Mouse (Mus musculus) cerebellum, adult 2 months (tissue): ENCODE measurements around the gene Desi1. TPM values are rescaled to one million over a fixed set of nuclear protein-coding genes. Genes with fewer than 3 reads are reported as not detected.

Source experiments
- DNase-seq, 2 experiments: peaks; one replicate each; pipeline ENCODE4 v3.0.0; 2021
- H3K27ac ChIP-seq: fragments of 200-500 bp; 2 replicates; pipeline ENCODE4 v1.5.1; 2012; ENCODE audit warnings: low read length, control low read depth, inconsistent platforms; ENCODE audit not compliant: insufficient read depth
- H3K27me3 ChIP-seq: fragments of 200-500 bp; 2 replicates; pipeline ENCODE4 v1.6.1; 2012; ENCODE audit warnings: inconsistent platforms, mild to moderate bottlenecking, low read length, moderate library complexity; ENCODE audit not compliant: control insufficient read depth, insufficient read depth
- H3K4me1 ChIP-seq: fragments of 200-500 bp; 2 replicates; pipeline ENCODE4 v1.6.1; 2011; ENCODE audit warnings: low read length; ENCODE audit not compliant: control insufficient read depth, insufficient read depth
- H3K4me3 ChIP-seq: fragments of 200-500 bp; replicated peaks from 2 replicates; pipeline ENCODE3; 2011; ENCODE audit warnings: mild to moderate bottlenecking, low read depth, low read length, control low read depth; ENCODE audit not compliant: insufficient read depth
- CTCF ChIP-seq: fragments of 200-500 bp; IDR thresholded peaks from 2 replicates; pipeline ENCODE4 v1.5.1; 2011; ENCODE audit warnings: low read depth, mild to moderate bottlenecking, control low read depth, low read length, moderate library complexity, borderline replicate concordance; ENCODE audit not compliant: insufficient read depth
- POLR2A ChIP-seq: fragments of 200-500 bp; IDR thresholded peaks from 2 replicates; pipeline ENCODE4 v1.6.1; 2011; ENCODE audit warnings: low read length, control low read depth, borderline replicate concordance; ENCODE audit not compliant: insufficient read depth
- WGBS: fragments of 180-500 bp; shearing (Covaris S2); methylation state at CpG from one replicate; pipeline ENCODE4 v1.1.7; 2018; 5-methylcytosine and 5-hydroxymethylcytosine counted together
- polyA plus RNA-seq: library from polyadenylated mRNA; depleted of rRNA; stranded (reverse); fragments of >200 nt; gene quantifications from 2 replicates; pipeline ENCODE4 v1.2.3, GENCODE M21; 2012

The Desi1 gene
- polyA plus RNA-seq, 1 experiment, result 156 TPM

GRCm38 (mm10) chr15:82016101-82016808 lies 17.4 kb downstream of the Desi1 start:
- TF ChIP-seq POLR2A (peak; percentile 93), CTCF (no peak; the same call in 1 of the 2 replicates)
- DNase-seq, result peak; percentile 99 to 100
- H3K27me3 ChIP-seq, result no peaks in the 10 kb centered on the region
- peak overlapping the region; percentile 70; the same call in 1 of the 2 replicates for H3K27ac ChIP-seq
- peak overlapping the region; percentile 91 for H3K4me3 ChIP-seq
- H3K4me1 ChIP-seq, result 0 out of 2 replicates have a peak, but pooled peaks cover 2% of the 10 kb centered on the region
- WGBS, result under 1% methylated on average over 53 of the region's 53 CpGs

GRCm38 (mm10) chr15:82015392-82016100 lies 18.1 kb downstream of the Desi1 start:
- TF ChIP-seq CTCF (no peak), POLR2A (no peak)
- Histone ChIP-seq H3K27me3 (no peaks in the 10 kb centered on the region), H3K4me3 (peak overlapping the region; percentile 91), H3K27ac (peak overlapping the region; percentile 70), H3K4me1 (peaks cover 2% of the 10 kb centered on the region; the same call in 1 of the 2 replicates)
- peak; percentile 62 to 63 for DNase-seq
- WGBS, result under 1% methylated on average over 39 of the region's 39 CpGs

DNA sequence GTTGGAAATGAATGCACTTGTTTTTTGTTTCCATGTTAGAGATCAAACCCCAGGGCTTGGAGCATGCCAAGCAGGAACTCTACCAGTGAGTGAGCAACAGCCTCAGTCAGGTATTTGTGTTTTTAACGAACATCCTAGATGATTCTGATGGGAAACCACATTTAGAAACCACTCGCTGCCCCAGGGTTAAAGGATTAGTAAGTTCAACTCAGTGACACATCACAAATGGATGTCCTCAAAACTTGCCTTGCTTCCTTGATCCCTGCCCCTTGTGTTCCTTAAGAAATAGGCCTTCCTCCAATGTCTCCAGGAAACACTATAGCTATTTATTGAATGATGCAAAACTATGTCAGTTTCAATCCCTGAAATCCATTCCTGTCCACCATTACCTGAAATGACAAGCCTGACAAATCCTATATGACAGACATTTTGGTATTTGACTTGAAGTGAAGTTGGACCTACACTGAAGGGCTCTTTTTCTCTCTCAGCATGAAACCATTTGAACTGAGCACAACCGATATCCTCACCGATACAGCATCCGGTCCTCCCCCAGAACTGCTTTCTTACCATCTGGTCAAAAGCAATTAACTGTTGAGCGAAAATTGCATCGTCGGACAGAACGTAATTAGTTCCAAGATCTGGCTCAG lies 18.8 kb downstream of the Desi1 start:
- Histone ChIP-seq H3K4me3 (peak overlapping the region; percentile 91), H3K27ac (peak overlapping the region; percentile 70), H3K4me1 (peaks cover 2% of the 10 kb centered on the region; the same call in 1 of the 2 replicates), H3K27me3 (no peaks in the 10 kb centered on the region)
- TF ChIP-seq CTCF (no peak), POLR2A (no peak)
- DNase-seq, result no peak
- 14% methylated on average over 9 of the region's 9 CpGs for WGBS

DNA sequence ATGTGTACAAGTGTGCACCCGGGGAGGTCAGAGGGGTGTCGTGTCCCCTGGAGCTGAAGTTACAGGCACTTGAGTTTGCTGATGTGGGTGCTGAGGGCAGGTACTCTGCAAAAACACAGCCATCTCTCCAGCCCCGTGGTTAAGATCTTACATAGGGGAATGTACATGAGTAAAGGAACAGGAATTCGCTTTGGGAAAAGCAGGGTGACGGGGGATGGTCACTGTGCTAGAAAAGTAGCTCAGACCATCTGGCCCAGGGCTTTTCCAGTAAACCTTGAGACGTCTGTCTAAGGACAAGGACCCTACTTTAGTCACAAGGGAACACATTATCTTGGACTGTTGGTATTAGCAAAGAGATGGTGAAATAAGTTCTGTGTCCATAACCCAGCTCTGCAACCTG lies 21.7 kb downstream of the Desi1 start:
- WGBS, result 76% methylated on average over 6 of the region's 6 CpGs
- Histone ChIP-seq H3K4me3 (no peak overlapping the region), H3K27me3 (no peaks in the 10 kb centered on the region), H3K27ac (no peak overlapping the region), H3K4me1 (peaks cover 2% of the 10 kb centered on the region; the same call in 1 of the 2 replicates)
- DNase-seq, result no peak
- TF ChIP-seq POLR2A (no peak), CTCF (no peak)

DNA sequence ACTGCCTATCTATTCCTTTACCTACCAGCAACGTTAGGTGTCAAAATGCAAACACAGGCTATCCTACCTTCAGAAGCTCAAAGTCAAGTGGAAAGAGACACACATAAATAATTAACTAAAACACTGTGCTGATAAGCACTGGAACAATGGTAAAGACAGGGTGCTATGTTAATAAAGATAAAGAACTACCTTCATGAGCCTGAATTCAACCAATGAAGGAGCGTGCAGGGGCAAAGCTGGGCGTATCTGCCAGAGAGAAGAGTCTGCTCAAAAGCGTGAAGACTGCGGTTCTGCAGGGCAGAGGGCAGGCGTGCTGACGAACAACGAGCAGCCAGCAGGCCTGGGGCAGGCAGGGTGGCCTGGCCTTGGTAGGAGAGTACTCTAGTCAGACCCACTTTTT lies 29.4 kb downstream of the Desi1 start:
- TF ChIP-seq POLR2A (no peak), CTCF (no peak)
- H3K27me3 ChIP-seq, result no peaks in the 10 kb centered on the region
- H3K4me1 ChIP-seq, result no peaks in the 10 kb centered on the region
- WGBS, result 90% methylated on average over 8 of the region's 8 CpGs
- no peak for DNase-seq
- no peak overlapping the region for H3K4me3 ChIP-seq
- no peak overlapping the region for H3K27ac ChIP-seq

DNA sequence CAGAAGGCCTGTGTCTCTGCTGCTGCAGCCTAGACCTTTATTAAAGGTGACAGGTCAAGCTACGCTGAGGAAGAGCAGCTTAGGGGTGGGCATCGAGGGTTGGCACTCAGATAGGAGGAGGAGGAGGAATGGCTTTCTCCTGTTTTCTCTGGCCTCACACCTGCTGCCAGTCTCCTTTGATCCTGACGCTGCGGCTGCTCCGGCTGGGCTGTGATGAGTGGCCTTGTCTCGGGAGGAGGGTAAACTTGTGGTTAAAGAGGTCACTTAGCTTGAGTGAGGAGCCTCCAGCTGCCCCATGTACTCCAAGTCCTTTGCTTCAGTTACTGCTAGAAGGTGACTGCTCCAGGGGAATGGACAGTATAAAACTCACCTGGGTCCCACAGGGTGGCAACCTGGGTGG lies 39.7 kb downstream of the Desi1 start:
- no peak for DNase-seq
- 80% methylated on average over 6 of the region's 6 CpGs for WGBS
- peaks cover 3% of the 10 kb centered on the region for H3K4me1 ChIP-seq

DNA sequence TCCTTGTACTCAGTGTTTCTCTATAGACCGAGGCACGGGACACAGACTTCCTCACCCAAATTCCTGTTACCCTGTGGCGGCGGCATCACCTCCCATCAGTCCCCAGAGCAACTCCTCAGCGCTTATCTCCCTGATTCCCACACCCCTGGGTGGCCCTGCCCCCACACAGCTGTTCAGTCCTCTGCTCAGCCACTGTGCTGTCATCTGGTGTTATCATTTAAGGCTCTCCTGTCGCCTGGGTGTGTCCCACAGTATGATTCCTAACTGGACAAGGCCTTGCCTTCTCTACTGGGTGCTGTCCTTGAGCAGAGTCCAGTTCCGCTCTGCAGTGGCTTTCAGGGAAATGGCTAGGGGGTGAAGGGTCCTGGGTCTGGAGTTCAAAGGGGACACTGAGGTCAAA lies 43.1 kb downstream of the Desi1 start:
- H3K27me3 ChIP-seq, result no peaks in the 10 kb centered on the region
- H3K4me3 ChIP-seq, result no peak overlapping the region
- H3K27ac ChIP-seq, result no peak overlapping the region
- 66% methylated on average over 7 of the region's 7 CpGs for WGBS
- no peak for DNase-seq
- TF ChIP-seq POLR2A (no peak), CTCF (no peak)
- peaks cover 3% of the 10 kb centered on the region for H3K4me1 ChIP-seq

More for the DNA sequence above, 39.7 kb downstream of the Desi1 start:
- no peak for TF ChIP-seq POLR2A
- TF ChIP-seq CTCF, result no peak
- H3K27ac ChIP-seq, result no peak overlapping the region
- H3K4me3 ChIP-seq, result no peak overlapping the region
- no peaks in the 10 kb centered on the region for H3K27me3 ChIP-seq
